Mouse (Mus musculus) spleen, adult 2 months (tissue): Measurements from ENCODE around the gene Slc38a2.

Experiments used
- CTCF ChIP-seq: fragments of 200-500 bp; IDR thresholded peaks from 2 replicates; pipeline ENCODE4 v1.5.1; 2011; ENCODE audit warnings: mild to moderate bottlenecking, inconsistent platforms; ENCODE audit not compliant: insufficient read depth, insufficient read length, insufficient replicate concordance; ENCODE audit errors: extremely low read depth
- POLR2A ChIP-seq: fragments of 200-500 bp; IDR thresholded peaks from 2 replicates; pipeline ENCODE4 v1.6.1; 2011; ENCODE audit warnings: low read depth, low read length, inconsistent platforms

DNA sequence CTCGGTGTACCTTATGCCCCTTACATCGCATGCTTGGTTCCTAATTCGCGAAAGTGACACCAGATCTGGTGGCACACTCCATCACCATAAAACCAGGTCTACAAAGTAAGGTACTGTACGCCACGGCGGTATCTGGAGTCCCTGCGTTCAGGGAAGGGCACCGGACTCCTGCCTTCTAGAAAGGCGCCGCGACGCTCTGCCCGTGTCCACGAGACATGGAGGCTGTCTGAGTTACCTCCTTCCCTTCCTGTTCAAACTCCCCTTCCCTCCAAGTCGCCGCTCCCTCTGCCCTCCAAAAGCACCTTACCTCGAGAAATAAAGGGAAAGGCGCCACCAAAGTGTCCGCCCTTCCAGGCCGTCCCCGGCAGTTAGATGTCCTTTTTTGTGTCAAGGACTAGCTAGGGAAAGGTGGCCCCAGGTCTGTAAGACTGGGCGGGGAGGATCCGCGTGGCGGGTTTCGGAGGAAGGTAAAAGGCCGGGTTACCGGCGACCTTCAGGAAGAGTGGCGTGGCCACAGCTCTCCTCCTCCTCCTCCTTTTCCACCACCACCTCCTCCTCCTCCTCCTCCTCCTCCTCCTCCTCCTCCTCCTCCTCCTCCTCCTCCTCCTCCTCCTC, 57.6 kb downstream of the Slc38a2 start:
- TF ChIP-seq CTCF (no peak), POLR2A (no peak; the same call in 1 of the 2 replicates)
